Mouse (Mus musculus) R1 (cell line): ENCODE data around the gene Wdr91.

Source experiments
- DNase-seq: peaks from one replicate; pipeline ENCODE4 v3.0.0-alpha.2; 2018; ENCODE audit warnings: low read depth, low spot score

The Wdr91 gene

DNA sequence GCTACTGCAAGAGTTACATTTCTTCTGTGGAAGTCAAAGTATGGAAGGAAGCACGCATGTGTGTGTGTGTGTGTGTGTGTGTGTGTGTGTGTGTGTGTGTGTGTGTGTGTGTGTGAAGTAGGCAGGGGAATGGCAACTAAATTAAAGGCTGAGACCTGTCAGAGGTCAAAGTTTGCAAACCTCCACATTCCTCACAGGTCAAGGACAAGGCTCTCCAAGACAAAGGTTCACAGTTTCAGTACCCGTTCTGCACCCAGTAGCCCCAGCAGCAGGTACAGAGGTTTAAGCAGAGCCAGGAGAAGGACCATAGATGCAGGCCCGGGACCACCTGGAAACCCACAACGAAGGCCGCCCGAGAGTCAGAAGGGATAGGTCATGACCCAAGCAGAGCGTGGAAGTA lies 8.5 kb upstream of the Wdr91 start:
- peak; percentile 64 for DNase-seq

DNA sequence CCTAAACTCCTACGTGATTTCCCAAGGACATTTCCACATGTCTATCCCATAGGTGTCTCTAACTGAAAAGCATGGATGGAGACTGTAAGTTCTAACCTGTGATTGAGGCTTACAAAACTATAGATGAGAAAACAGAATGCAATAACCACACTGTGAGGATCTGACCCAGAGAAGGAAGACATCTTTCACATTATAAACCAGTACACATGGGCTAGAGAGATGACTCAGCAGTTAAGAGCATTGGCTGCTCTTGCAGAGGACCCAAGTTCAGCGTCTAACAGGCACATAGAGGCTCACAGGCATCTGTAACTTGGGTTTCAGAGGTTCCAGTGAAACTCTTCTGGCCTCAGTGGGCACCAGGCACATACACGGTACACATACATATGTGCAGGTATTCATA lies 3.8 kb upstream of the Wdr91 start:
- no peak for DNase-seq

DNA sequence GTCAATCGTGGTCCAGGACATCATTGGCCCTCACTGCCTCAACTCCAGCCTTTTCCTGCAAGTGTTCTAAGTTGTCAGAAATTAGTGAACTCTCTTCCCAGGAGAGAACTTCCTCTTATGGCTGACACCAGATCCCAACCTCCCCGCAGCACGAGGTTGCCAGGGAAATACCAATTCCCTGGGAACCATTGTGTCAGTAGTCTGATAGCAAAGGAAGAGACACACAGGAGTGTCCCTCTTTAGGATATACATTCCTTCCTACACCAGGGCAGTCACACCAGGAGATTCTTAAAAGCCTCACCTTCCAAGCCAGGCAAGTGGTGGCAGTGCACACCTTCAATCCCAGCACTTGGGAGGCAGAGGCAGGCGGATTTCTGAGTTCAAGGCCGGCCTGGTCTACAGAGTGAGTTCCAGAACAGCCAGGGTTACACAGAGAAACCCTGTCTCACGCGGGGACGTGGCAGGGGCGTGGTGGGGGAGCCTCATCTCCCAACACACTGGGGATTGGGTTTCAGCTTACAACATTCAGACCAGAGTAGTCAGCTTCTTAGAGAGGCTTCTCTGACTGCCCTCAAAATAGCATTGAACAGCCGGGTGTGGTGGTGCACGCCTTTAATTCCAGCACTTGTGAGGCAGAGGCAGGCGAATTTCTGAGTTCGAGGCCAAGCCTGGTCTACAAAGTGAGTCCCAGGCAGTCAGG lies 2.8 kb upstream of the Wdr91 start:
- peak; percentile 71 for DNase-seq

DNA sequence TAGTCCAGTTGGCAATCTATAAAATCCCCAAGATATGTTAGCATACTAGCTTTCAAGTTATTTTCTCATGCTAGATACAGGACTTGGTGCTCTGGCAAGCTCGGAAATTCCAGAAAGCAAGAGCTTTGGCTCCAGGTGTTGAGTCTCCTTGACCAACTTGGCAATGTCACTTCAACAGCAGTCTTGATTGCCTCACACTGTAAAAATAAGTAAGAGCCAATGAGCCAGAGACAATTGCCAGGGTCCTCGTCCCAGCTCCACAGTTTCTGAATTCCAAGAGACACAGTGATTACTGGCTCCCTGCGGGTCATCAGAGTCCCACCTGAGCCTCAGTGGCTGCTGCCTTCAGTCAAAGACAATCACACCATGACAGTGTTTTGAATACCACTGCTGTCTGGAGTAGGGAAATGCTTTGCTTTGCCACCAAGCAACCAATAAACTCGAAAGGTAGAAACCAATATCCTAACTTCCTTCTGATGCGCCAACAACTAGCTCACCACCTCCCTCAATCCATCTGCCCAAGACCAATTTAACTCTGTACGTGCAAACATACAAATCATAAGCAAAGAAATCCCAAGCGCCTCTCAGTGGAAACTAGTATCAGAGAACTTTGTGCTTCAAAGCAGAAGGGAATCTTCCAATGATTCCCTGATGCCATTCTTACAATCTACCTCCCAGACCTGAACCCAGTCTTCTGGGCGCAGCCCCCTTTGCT lies 888 bp downstream of the Wdr91 start:
- DNase-seq = no peak

DNA sequence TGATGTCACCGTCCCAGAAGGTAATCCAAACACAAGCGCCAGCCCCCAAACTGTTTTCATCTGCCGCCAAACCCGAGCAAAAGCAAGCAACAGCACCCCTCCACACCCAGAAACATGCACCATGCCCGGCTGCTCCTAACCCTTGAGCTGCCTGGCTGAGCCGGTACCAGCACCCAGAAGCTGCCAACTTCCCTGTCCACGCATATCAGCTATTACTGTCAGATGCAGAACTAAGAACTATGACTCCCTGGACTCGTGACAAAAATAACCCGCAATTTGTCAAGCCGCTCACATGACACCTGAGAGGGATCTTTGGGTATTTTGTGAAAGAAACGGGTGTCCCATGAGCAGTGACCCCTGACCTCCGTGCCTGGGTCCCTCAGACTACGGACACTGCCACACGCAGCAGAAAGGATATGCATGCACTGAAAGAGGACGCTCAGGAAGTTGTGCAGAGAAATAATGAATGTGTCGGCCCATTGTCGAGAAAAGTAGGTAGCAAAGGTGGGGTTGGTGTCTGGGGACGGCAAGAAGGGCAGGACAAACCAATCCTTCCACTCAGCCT lies 2.9 kb downstream of the Wdr91 start:
- no peak for DNase-seq

DNA sequence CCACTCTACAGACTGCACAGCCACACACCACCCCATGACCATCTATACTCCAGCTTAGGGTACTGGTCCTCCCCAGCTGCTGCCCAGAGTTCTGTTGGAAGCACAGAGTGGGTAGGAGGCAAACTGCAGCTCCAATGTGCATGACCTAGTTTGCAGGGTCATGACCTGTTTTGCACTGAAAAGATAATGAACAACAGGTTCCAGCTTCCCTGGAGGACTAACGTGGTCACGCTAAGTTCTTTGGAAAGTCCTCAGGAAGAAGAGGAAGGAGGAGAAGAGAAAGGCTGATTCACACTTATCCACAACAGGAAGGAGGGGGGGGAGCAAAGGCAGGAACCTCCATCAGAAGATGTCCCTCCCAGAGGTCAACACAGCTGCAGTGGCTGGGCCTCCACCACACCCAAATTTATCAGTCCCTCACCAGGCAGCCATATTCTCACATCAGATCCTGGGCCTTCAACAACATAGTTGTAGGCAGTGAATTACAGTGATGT lies 3.5 kb downstream of the Wdr91 start:
- no peak for DNase-seq

DNA sequence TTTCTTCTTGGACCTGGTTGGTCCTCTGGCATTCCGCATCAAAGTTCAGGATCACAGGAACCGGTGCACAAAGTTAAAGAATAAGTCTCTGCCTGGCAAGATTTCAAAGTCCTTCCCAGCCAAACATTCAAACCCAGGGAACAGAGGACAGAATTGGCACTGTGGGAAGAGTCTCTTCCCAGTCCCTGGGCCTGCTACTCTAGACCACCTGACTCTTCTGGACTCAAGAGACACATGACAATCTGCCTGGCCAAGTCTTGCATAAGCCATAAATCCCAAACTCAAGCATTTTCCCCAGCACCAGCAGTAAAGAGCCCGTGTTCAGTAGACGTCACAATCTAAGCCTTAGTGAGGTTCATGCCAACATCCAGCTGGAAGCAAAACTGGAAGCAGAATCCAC lies 4.0 kb downstream of the Wdr91 start:
- no peak for DNase-seq

DNA sequence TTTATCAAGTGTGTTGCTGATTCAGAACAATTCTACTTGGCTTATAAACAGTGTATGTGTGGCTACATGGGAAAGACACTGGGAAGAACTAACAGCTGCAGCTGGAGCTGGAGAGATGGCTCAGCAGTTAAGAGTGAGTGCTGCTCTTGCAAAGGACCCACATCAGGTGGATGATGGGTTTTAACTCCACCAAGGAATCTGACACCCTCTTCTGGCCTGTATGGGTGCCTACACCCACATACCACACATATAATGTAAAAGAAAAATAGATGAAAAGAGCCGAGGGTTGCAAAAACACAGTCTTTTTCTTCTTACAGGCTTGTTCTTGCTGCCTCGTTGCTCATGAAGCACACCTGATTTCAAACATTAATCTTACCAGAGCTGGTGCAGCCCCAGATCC lies 4.6 kb downstream of the Wdr91 start:
- DNase-seq = no peak

DNA sequence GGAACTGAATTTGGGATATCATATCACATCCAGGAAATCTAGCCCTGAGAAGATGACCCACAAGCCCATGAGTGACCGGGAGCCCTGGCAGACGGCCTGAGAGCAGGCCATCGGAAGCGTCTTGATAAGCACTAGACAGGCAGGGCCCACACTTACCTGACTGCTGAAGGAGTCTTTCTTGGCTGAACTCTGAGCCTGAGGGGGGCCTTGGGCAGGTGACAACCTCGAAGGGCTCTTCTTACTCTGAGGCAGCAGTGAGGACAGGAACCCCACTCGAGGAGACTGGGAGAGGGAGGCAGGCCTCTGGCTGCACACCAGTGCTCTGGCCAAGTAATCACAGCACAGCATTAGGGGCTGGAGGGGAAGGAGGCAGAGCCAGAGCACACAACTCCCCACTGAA lies 6.3 kb downstream of the Wdr91 start:
- DNase-seq = no peak

DNA sequence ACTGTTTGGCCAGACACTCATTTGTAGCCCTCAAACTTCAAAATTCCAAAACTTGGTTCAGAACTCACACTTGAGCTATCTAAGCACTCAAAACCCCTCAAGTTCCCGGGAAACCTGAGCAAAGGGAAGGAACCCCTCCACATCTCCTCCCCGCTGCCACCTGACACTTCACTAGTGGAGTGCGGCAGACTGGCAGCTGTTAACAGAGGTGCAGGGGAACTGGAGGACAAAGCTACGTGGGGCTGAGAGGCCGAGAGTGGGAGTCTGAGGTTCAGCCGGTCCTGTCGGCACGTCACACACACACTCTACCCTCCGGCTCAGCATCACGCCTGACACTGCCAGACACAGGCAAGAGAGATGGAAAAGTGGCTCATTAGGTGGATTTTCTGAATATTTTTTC lies 6.8 kb downstream of the Wdr91 start:
- DNase-seq = no peak

DNA sequence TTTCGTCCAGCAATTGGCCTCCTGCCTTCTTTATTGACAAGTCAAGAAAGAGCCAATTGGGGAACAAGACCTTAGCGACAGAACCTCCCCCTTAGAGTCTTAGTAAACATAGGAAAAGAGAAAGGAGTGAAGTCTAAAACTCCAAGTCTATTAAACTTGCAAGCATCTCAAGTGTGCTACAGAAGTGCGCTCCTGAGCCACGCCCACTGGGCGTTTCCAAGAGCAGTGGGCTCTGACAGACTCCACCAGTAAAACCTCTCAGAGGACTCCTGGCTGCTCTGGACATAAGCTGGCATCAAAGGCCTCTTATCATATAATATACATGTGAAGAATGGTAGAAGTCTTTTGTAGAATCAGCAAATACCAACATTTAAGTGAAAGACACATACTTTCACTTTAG lies 7.2 kb downstream of the Wdr91 start:
- DNase-seq = no peak

DNA sequence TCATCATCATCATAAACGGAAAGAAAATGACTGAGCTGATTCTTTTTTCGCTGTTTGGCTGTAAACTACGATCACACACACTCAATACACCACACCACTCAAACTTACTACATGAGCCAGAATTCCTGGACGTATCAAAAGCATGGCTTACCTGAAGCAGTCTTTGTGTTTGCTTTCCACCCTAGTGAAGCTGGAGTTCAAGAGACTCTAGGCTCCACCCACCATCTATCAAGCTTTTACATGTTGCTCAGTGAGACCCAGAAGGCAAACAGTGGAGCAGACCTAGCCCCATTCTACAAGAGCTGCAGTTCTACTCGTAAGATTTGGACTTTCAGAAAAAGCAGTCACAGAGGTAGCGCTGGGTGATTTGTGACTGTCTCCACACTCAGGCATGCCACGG lies 8.1 kb downstream of the Wdr91 start:
- DNase-seq = no peak

DNA sequence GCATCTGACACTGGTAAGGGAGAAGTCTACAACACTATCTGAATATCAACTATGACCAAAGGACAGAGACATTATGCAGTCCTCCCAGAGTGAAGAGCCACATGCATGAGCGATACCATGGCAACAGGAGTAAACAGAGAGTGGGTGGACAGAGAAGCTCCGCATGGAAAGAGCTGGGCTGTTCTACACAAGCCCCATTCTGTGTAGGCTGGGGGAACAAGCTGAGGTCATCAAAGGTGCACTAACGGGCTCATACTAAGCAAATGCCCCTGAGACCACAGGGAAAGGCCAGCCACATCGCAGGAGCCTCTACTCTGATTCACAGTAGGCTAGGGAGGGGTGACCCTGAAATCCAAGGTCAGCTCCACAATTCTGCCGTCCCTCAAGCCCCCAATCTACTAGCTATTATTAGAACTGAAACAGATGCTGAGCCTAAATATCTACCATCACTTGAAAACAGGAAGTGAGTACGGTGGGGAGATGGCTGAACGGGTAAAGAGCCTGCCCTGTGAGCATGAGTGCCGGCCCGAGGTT lies 8.7 kb downstream of the Wdr91 start:
- no peak for DNase-seq

DNA sequence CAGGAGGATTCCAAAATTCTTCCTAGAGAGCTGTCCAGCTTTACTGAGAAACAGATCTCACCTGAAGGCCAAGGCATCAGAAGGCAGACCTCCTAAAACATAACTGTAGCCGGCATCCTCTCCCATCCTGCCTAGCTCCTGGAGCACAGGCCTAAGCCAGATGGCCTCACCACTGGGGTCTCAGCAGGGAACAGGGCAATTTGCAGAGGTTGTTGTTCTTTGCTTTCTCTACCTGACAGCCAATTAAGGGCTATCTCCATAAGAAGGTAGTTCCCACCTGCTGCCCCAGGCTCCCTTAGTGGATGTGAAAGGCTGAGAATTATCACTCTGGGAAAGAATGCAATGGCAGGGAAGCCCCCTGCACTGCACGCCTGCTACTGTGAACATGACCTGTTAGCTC lies 9.7 kb downstream of the Wdr91 start:
- DNase-seq = peak; percentile 69

DNA sequence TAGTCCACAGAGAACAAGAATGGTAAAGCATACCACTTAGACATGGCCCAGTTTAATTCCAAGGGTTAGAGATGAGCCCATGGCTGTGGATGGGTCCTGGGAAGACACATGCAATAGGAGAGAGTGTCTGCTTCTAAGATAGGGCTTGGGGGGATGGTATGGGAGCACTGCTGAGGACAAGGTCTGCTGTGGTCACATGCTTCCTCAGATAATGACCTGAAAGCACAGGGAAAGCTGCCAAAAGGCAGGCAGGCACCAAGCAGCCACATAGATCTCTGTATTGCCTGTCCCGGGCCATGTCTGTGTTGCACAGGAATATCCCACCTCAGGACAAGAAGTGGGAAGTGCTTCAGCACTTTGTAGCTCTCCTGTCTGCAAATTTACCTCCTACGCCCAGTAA lies 11.5 kb downstream of the Wdr91 start:
- DNase-seq = no peak

DNA sequence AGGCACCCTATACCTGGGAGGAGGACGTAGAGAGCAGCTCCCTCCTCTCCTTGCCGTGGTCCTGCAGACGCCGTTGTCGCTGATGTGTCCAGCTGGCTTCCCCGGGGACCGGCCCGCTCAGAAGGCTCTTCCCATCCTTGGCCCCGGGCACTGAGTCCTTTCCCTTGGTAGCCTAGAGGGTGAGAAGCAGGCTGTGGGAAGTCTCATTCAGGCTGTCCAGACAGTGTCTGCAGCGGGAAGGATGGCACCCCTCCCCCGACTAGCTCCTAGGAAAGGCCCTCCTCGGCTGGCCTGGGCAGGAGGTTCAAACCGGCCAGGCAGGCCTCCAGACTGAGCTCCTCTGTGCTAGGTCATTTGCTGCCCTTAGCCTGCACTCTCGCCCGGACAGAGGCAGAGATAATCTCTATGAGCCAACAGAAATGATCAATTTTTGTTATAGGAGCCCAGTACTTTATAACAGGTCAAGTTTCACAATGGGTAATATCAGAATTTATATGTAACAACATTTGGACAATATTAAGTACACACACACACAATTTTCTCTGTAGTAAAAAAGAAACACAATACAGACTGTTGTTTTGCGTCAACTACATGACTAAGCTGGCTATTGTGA lies 14.4 kb downstream of the Wdr91 start:
- no peak for DNase-seq

DNA sequence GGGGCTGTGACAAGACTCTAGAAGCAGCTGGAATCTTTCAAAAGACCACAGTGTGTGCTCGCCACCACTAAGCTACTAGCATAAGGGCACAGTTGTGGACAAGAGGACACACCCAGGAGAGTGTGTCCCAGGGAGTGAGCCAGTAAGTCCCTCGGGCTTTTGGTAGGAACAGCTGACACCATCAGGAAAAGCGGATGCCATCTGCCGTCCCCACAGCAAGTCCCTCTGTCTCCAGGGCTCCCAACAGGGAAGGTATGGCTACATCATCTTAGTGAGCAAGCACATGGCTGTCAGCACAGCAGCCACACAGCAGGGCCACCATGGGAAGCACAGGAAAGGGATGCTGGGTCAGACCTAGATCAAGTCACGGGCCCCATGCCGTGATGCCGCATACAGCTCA lies 15.1 kb downstream of the Wdr91 start:
- DNase-seq = no peak

DNA sequence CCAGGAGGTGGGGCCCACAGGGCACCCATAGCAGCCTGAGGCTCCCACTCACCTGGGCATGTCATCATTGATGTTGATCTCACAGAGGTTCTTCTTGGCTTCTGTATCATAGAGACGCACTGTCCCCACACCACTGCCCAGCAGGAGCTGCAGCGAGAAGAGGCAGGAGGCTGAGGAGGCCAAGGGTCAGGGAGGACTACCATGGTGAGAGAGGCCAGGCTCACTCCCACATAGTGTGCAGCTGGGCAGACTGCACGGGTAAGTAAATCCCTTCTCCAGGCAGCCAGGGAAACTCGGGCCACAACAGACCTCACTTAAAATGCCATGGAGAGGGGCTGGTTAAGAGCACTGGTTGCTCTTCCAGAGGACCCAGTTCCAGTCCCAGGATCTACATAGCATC lies 21.5 kb downstream of the Wdr91 start:
- no peak for DNase-seq

DNA sequence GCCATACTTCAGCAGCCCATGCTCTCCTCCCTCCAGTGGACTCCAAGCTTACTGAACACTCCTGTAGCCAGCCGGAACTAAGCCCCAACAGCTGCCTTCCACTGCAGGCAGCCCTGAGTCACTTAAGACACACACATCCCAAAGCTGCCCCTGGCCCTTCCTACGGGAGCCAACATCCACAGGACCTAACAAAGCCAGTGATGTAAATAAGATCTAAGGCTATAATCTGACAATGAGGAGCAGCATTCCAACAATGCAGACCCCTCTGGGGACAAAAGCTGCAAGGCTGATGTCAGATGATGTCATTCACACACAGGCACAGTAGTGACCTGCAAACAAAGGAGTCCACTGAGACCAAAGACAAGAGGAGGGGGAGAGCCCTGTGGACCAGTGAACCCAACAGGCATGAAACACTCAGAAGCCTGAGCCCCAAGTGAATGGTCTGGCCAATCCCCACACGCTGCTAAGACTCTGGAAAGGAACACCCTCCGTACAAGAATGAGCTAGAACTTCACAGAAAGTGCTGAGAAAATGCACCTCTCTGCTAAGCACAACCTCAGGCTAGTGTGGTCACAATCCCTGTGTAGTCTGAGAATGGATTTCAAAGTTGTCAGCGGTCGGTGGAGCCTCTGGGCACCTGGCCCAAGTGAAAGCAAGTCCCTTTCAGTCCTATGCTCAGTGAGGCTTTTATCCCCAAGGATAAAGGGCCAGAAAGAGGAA lies 23.4 kb downstream of the Wdr91 start:
- no peak for DNase-seq

DNA sequence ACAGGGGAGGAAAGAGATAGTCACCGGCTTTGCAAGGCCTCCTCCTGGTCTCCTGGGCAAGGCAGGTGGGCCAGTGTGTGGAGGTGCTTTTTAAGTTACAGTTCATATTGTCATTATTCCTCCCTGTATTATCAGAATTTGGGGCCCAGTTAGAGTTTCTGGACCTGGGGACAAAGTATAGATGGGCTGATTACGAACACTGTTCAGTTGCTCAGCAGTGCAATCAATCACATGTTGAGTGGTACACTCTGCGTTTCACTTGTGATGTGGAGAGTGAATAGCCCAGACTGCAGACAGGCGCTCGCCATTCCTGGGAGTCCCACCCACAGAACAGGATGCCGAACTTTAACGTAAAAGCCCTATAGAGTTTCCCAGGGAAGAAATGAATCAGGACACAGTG lies 26.0 kb downstream of the Wdr91 start:
- no peak for DNase-seq

DNA sequence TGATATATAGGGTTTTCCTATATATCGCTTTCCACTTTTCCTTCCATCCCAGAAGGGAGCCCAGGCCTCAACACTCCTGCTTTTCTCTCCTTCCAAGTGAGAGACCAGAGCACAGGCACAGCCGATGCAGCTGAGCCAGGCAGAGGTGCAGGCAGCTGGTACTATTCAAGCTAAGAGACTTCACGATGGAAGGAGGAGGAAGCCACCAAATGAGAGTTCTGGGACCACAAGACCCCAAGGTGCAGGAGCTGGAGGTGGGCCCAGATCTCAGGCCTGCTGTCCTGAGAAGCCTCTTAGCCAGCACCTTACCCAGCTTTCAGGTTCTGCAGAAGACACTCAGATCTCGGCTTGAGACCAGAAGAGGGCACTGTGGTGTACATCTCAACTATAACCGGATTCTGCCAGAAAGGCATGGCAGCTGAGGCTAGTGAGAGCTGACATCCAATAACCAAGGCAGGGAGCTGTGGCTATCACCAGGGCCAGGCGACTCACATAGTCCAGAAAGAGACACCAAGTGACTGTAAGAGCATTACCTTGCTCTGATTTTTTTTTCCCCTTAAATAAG lies 30.7 kb downstream of the Wdr91 start:
- DNase-seq = peak; percentile 65
